Mouse (Mus musculus): ENCODE data around the gene Slc37a4.
"Not testable (repeated sequence)": the region's sequence is repeated elsewhere in the genome, so short reads cannot be mapped to it uniquely, and the experiment has no call there.

Gene Slc37a4

GRCm38 (mm10) chr9:44398551-44398950, 1.9 kb downstream of the Slc37a4 start:
- DNase-seq (ENCODE audit: low spot score in 2 of 2), result no peak

- DNase-seq (ENCODE audit: low spot score in 2 of 2), result no peak
Observed at GRCm38 (mm10) chr9:44399114-44399794, 2.6 kb downstream of the Slc37a4 start.

GRCm38 (mm10) chr9:44399795-44400114, 3.1 kb downstream of the Slc37a4 start:
- no peak for DNase-seq (ENCODE audit: low spot score in 2 of 2)

- DNase-seq (ENCODE audit: low spot score in 2 of 2), result no peak
Observed at GRCm38 (mm10) chr9:44401081-44401480, 4.4 kb downstream of the Slc37a4 start.

- no peak for DNase-seq (ENCODE audit: low spot score in 2 of 2)
Observed at GRCm38 (mm10) chr9:44405011-44405410, 8.4 kb downstream of the Slc37a4 start.

- peak; percentile 87 to 91 for DNase-seq (ENCODE audit: low spot score in 2 of 2)
Observed at GRCm38 (mm10) chr9:44406906-44407751, 10.5 kb downstream of the Slc37a4 start, which contains the start of the genes Rps25 and Trappc4. TSS of gene Rps25 (plus strand) at chr9:44407139. TSS of gene Trappc4 (minus strand) at chr9:44407600.

- no peak for DNase-seq (ENCODE audit: low spot score in 2 of 2)
Observed at GRCm38 (mm10) chr9:44407752-44408097, 11.1 kb downstream of the Slc37a4 start.

GRCm38 (mm10) chr9:44408693-44409092, 12.0 kb downstream of the Slc37a4 start:
- DNase-seq (ENCODE audit: low spot score in 2 of 2), result not testable (repeated sequence)

GRCm38 (mm10) chr9:44410647-44411336, 14.1 kb downstream of the Slc37a4 start:
- no peak for DNase-seq (ENCODE audit: low spot score in 2 of 2)

- DNase-seq (ENCODE audit: low spot score in 2 of 2), result no peak
Observed at GRCm38 (mm10) chr9:44411601-44412130, 15.0 kb downstream of the Slc37a4 start.

GRCm38 (mm10) chr9:44412306-44412705, 15.7 kb downstream of the Slc37a4 start:
- DNase-seq (ENCODE audit: low spot score in 2 of 2), result no peak

- DNase-seq (ENCODE audit: low spot score in 2 of 2), result no peak
Observed at GRCm38 (mm10) chr9:44412781-44413180, 16.1 kb downstream of the Slc37a4 start.

- DNase-seq (ENCODE audit: low spot score in 2 of 2), result no peak
Observed at GRCm38 (mm10) chr9:44417156-44417891, 20.7 kb downstream of the Slc37a4 start.

GRCm38 (mm10) chr9:44417892-44418363, 21.3 kb downstream of the Slc37a4 start:
- peak; percentile 90 to 95 for DNase-seq (ENCODE audit: low spot score in 2 of 2)

- DNase-seq (ENCODE audit: low spot score in 2 of 2), result no peak
Observed at GRCm38 (mm10) chr9:44418519-44419385, 22.1 kb downstream of the Slc37a4 start, which contains the start of gene Ccdc84. TSS of gene Ccdc84 (minus strand) at chr9:44418569.

- DNase-seq (ENCODE audit: low spot score in 2 of 2), result not testable (repeated sequence)
Observed at GRCm38 (mm10) chr9:44419730-44420129, 23.1 kb downstream of the Slc37a4 start.

GRCm38 (mm10) chr9:44420280-44420898, 23.7 kb downstream of the Slc37a4 start:
- DNase-seq (ENCODE audit: low spot score in 2 of 2), result no peak

- no peak for DNase-seq (ENCODE audit: low spot score in 2 of 2)
Observed at GRCm38 (mm10) chr9:44423576-44423975, 26.9 kb downstream of the Slc37a4 start.

- no peak for DNase-seq (ENCODE audit: low spot score in 2 of 2)
Observed at GRCm38 (mm10) chr9:44432577-44433185, 36.0 kb downstream of the Slc37a4 start.
